Mouse (Mus musculus): ENCODE measurements around the gene Grip2.

DNA sequence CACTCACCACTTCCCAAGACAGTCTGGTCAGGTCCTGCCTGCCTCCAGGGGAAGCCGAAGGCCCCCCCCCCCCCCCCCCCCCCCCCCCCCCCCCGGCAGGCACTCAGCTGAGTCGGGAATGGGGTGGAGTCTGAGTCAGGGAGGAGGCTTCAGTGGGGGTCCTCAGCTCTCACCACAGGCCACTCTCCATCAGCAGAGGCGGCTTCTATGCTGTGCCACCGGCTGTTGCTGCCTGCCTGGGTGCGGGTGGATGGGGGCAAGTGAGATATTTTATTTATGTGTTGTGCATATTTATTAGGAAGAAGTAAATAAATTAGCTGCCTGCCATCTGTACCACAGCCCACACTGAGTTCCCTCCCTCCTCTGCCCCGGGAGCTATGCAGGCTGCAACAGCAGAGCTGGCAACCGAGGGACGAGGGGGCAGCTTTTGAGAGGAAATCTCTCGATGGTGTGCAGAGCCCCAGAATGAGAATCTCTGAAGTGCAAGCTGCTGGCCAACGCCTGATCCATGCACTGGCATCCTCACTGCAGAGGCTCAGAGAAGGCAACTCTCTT lies at the start of gene Grip2:
- TF ChIP-seq POLR2A (IDR thresholded peaks at IDR 0.05; ENCODE audit: control insufficient read depth, extremely low read depth, insufficient read depth, low read length, poor library complexity) (no peak), CTCF (IDR thresholded peaks at IDR 0.05; ENCODE audit: borderline replicate concordance, control insufficient read depth, extremely low read depth, insufficient read depth, low read length, poor library complexity) (no peak)

Measured in thymus, adult 2 months (tissue).